Mouse (Mus musculus): ENCODE results near the gene Gm973. TPM values are rescaled to one million over a fixed set of nuclear protein-coding genes. Genes with fewer than 3 reads are reported as not detected.

Gene Gm973
- polyA plus RNA-seq (2012; ENCODE audit: low replicate concordance) = not detected in 2 replicates

DNA sequence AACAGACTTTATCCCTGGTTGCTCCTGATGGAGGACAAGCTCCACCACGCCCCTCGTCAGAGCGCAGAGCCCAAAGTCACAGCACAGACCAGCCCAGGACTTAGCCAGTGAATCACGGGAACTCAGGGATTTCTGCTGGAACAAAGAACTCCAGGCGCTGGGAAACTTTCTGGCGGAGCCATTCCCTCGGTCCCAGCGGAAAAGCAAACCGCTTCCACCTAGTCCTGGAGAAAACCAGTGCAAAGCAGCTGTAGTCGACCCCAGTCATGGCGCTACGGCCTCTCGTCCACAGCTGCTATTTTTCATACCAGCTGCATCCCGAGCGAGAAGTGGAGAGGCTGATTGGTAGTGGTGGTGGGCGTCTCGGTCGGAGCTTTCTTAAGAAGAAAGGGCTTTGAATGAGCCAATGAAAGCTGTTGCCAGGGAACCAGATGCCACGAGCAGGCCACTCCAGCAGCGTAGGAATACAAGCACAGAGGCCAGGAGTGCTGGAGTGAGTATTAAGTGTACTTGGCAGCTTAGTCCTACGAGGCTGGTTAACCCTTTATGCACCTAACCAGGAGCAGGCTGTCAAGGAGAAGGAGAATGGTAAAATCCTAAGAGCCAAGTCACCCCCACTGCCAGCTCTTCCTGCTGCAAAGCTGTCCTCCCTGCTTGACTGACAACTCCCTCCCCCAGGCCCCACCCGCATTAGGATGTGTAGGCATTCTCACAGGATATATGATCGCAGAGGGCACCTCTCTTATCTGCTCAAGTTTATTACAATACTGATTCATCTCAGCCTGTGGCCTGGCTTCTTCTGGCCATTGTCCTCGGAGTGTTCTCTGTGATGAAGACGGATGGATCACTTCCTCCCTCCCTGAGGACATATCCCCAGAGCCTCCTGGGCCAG lies at the start of gene Gm973:
Gm973 (plus strand) TSS at position 239 of the 892 bp plus-strand sequence.

DNA sequence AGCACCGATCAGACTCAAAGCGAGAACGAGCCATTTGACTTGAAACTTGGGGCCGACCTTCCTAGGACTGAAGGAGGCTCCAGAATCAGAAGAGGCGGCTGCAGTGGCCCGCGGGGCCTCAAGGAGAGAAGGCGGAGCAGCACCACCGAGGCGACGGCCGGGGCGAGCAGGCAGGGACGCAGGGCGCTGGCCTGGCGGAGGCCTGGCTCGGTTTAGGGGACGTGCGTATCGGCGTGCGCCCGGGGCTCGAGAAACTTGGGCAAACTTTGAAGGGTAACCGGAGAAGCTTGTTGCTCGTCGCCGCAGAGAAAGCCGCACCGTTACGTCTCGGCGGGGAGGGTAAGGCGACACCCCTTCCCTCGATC lies 33.8 kb upstream of the Gm973 start, which contains the start of gene Fzd7:
Fzd7 (plus strand) TSS at position 94 of the 365 bp plus-strand sequence.

DNA sequence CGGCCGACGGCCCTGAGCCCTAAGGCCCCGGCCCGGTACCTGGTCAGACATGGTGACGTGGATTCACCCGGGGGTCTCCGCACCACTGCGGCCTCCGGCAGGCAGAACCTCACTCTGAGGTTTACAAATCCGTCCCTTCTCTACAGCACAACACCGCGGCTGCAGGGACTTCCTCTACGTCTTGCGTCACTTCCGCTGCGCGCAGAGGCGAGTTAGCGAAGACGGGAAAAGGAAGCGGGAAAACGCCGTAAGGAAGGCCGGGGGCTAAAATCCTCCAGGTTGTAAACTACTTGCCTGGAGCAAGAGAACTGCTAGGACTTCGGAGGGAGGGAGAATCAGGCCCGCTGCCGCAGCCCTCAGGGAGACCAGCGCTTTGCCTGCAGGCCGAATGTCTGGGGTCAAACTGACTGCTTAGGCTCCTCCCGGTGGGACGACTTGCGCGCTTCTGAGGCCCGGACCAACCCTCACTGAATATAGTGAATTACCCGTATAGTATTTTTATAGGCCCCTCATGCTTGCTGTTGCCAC lies 154.6 kb downstream of the Gm973 start, which contains the start of gene Sumo1:
Sumo1 (minus strand) TSS at position 194 of the 528 bp plus-strand sequence.

DNA sequence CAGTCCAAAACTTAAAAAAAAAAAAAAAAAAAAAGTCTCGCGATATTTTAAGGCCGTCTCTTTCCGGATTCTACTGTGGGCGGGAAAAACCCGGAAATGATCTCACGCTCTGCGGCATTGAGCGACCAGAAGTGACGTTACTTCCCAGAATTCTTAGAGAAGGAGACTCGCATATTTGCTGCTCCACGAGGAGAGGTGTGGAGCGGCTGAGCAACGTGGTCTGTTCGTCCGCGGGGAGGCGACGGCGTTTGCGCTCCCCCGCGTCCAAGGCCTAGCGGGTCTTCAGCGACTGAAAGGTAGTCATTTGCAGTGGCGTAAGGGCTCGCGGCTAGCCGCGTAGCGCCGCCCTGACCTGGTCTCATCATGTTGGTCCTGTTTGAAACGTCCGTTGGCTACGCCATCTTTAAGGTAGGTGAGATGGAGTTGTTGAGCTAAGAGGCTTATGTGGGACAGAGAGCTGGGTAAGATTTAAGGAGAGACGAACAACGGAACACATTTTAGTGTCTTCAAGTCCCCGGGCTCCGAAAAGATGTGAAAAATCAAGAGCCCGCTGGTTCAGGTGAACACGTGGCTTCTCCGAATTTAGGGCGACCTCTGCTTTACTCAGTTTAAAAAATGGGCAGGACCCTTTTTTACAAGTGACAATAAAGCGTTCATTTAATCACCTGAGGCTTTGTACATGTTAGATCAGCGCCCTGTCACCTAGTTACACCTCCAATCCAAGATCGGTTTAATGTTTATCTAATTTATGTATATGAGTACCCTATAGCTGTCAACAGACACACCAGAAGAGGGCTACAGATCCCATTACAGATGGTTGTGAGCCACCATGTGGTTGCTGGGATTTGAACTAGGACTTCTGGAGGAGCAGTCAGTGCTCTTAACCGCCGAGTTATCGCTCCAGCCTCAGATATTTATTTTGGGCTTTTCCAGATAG lies 169.0 kb downstream of the Gm973 start, which contains the start of gene Nop58:
Nop58 (plus strand) TSS at position 153 of the 937 bp plus-strand sequence.

Other genes with a start within 250 kb of the Gm973 start
- 2.5 and 3.1 TPM in 2 replicates for gene Fzd7, start 33.8 kb upstream of the Gm973 start, polyA plus RNA-seq (2012; ENCODE audit: low replicate concordance)
- gene Sumo1, start 154.6 kb downstream of the Gm973 start, polyA plus RNA-seq (2012; ENCODE audit: low replicate concordance) = 6.6 and 352 TPM in 2 replicates
- gene Nop58, start 168.7 kb downstream of the Gm973 start, polyA plus RNA-seq (2012; ENCODE audit: low replicate concordance) = 14.6 and 60.0 TPM in 2 replicates
- gene Bmpr2, start 247.1 kb downstream of the Gm973 start, polyA plus RNA-seq (2012; ENCODE audit: low replicate concordance) = 2.3 and 2.7 TPM in 2 replicates

Data from leukemia stem cell, adult 10-12 weeks (primary cell).